Mouse (Mus musculus) brown adipose tissue, adult 24 weeks (tissue): ENCODE measurements around the gene AA792892. TPM values are rescaled to one million over a fixed set of nuclear protein-coding genes. Genes with fewer than 3 reads are reported as not detected.
"Not testable (repeated sequence)": the region's sequence is repeated elsewhere in the genome, so short reads cannot be mapped to it uniquely, and the experiment has no call there.

Experiments used
- H3K27ac ChIP-seq: fragments of 200-500 bp; replicated peaks from 2 replicates; pipeline ENCODE4 v1.5.1; 2012; ENCODE audit warnings: low read depth, mild to moderate bottlenecking, low read length
- H3K4me1 ChIP-seq: fragments of 200-500 bp; 2 replicates; pipeline ENCODE4 v1.6.1; 2012; ENCODE audit warnings: low read length, mixed read lengths; ENCODE audit not compliant: control insufficient read depth, insufficient read depth, insufficient read length
- H3K4me3 ChIP-seq: fragments of 200-500 bp; 2 replicates; pipeline ENCODE4 v1.5.1; 2012; ENCODE audit warnings: low read depth, mild to moderate bottlenecking, low read length, moderate library complexity; ENCODE audit not compliant: insufficient read depth
- polyA plus RNA-seq: library from polyadenylated mRNA; stranded (reverse); fragments of >200 nt; gene quantifications from 2 replicates; pipeline ENCODE4 v1.2.4, GENCODE M21; 2012; ENCODE audit not compliant: missing spikeins, insufficient read depth, insufficient read length

The AA792892 gene
- polyA plus RNA-seq, result not detected in 2 replicates

DNA sequence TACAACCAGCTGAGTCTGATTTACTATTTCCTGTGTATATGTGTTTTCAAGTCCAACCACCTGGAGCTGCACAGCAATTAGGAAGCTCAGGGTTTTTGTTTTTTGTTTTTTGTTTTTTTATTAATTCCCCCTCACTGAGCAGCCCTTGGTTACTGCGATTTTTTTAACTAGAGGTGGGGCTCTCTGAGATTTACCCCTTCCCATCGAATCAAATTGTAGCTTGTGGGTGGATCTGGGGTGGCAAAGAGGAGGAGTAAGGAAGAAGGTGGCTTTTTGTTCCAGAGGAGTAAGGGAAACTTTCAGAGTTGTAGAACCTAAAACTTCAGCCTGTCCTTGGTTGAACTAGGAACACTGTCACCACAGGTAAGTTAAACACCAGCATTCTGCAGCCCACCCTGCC lies at the start of gene AA792892:
Gene AA792892 (plus strand): TSS at position 301 of the 400 bp plus-strand sequence.
- H3K4me3 ChIP-seq, H3K27ac ChIP-seq, H3K4me1 ChIP-seq: not testable (repeated sequence)

GRCm38 (mm10) chr5:94306696-94307095 lies 32.9 kb upstream of the AA792892 start, which contains the start of gene A430089I19Rik:
Gene A430089I19Rik, minus strand, starts transcription at chr5:94306796.
- H3K27ac ChIP-seq, H3K4me3 ChIP-seq, H3K4me1 ChIP-seq: not testable (repeated sequence)

DNA sequence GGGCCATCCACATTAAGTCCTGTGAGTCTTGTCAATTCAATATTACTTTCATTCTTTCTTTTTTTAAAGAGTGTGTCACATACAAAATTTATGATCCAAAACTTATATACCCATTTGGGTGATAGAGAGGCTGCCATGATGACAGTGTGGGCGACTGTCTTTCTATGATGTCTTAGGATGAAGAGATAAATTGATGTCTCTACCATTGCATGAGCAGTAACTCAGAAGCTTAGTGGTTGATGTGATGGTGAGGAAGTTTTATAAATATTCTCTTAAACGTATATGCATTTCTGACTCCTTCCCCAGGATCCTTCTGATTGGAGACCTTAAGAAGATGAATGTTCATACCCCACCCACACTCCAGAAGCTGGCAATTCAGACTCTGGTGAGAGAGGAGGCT lies 25.4 kb upstream of the AA792892 start, which contains the start of gene Gm6502:
Gene Gm6502 (plus strand): TSS at position 301 of the 400 bp plus-strand sequence.
- H3K4me3 ChIP-seq, H3K4me1 ChIP-seq, H3K27ac ChIP-seq: not testable (repeated sequence)

Other genes with a start within 250 kb of the AA792892 start
- gene Gm3106, start 121.7 kb upstream of the AA792892 start, polyA plus RNA-seq, result not detected in 2 replicates
- gene A430089I19Rik, start 33.0 kb upstream of the AA792892 start, polyA plus RNA-seq, result not detected in 2 replicates
- not detected in 2 replicates for gene Gm6502, start 25.3 kb upstream of the AA792892 start, polyA plus RNA-seq
- not detected in 2 replicates for gene Gm7682, start 106.0 kb downstream of the AA792892 start, polyA plus RNA-seq
- gene Gm3139, start 186.5 kb downstream of the AA792892 start, polyA plus RNA-seq, result not detected in 2 replicates